Mouse (Mus musculus): Measurements from ENCODE around the gene Catsperz.

Catsperz gene

GRCm38 (mm10) chr19:6925611-6926329 is 590 bp upstream of the Catsperz start:
- CTCF ChIA-PET, result no interaction called here

DNA sequence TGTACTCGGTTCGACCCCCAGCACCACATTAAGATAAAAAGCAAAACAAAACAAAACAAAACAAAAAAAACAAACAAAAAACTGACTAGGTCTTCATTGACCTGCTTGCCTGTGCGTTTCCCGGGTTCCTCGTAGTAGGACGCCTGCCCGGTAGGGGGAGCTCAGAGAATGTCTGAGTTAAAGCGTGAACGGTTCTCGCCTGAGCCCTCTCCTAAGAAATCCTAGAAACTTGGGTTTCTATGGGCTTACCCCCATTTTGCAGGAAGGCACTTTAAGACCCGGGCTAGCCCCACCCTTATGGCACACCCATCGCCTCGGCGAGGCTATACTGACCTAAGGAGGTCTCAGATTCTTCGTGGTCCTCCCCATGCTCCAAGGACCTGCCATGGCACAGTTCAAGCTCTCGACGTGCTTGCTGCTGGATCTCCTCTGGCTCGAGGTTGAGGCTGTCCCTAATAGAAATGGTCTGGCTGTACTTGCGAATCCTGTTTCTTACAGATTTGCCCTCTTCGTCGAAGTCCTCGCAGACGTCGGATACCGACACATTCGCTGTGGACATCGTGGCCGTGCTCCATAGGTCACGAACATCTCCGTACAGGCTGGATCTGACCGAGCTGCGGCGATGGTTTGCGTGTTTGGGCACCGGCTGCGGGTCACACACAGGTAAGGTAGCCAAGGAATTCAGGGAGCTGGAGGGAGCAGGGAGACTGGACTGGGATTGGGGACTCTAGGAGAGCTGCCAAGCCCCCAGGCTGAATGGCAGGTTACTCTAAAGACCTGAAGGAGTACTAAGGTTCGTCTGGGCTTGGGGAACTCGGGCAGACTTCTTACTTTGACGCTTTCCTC is 496 bp downstream of the Catsperz start:
- CTCF ChIA-PET, result interaction anchor here (0.5 to 0.7 kb wide), 3 partner anchors 49 to 92 kb away, joined by 3 to 5 read pairs (median 5); no protein-coding TSS in a partner anchor

GRCm38 (mm10) chr19:6922901-6923735 is 2.1 kb downstream of the Catsperz start:
- CTCF ChIA-PET, result interaction anchor here (0.5 to 1.6 kb wide), 2 partner anchors 11 to 103 kb away, joined by 3 to 7 read pairs; partner anchors contain the start of gene Kcnk4

- CTCF ChIA-PET, result interaction anchor here (1.6 kb wide), 1 partner anchor 12 kb away, joined by 7 read pairs; the partner anchor contains the start of gene Kcnk4
Observed at GRCm38 (mm10) chr19:6921647-6922567, 3.3 kb downstream of the Catsperz start, which contains the start of gene Esrra. Gene Esrra, minus strand, starts transcription at chr19:6921813.

DNA sequence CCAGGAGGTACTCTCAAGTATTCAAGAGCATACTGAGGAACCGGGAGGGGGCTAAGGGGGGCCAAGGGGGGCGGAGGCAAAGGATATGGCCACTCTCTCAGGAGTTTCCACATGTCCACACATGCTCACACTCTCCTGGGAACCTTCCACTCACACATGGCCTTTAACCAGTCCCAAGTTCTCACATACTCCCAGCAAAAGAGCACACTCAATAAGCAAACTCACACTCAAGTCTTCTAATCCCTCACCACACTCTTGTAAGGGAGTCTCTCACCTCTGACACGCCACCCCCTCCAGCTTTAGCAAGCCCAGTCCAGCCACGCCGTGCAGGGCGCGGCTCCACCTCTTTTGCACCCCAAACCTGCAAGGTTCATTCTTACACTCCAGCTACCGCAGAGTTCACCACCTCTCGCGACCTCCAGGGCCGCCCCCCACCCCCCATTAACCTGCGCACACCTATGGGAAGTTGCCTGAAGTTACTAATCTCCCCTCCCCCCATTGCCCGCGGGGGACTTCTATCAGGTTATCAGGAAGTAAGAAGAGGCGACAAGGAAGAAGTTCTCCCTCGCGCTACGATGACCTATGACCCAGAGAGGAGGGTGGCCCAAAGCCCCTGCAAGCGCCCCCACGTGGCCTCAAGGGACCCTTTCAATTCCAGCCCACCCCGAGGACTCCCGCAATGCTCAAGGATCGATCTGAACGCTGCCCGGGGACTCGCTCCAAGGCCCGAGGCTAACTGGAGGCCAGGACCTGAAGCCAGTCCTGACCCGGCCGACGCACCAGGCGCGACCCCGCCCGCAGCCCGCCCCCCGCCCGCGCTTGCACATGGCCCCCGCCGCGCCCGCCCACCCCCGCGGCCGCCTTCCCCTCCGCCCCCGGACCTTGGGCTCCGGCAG is 4.2 kb downstream of the Catsperz start:
- CTCF ChIA-PET, result interaction anchor here (1.6 kb wide), 1 partner anchor 13 kb away, joined by 7 read pairs; the partner anchor contains the start of gene Kcnk4

GRCm38 (mm10) chr19:6919876-6920740 is 5.1 kb downstream of the Catsperz start:
- CTCF ChIA-PET, result no interaction called here

- CTCF ChIA-PET, result interaction anchor here (0.6 kb wide), 1 partner anchor 55 kb away, joined by 3 read pairs; no protein-coding TSS in a partner anchor
Observed at GRCm38 (mm10) chr19:6919431-6919830, 5.7 kb downstream of the Catsperz start.

DNA sequence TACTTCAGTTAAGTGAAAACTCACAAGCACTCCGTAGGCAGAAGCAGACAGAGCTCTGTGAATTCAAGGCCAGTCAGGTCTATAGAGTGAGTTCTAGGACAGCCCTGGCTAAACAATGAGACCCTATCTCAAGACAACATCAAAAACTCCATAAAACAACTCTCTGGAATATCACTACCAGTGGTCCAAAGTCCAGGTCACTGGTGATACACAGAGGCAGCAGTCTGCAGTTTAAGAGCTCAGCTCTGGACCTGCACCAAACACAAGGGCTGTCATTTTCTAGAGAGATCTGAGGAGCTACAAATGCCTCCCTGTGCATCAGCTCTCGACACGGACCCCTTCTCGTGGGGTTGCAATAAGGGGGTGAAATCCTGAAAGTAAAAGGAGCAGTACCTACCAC is 6.9 kb downstream of the Catsperz start:
- CTCF ChIA-PET, result interaction anchor here (0.7 kb wide), 1 partner anchor 1787 kb away, joined by 6 read pairs; no protein-coding TSS in a partner anchor

DNA sequence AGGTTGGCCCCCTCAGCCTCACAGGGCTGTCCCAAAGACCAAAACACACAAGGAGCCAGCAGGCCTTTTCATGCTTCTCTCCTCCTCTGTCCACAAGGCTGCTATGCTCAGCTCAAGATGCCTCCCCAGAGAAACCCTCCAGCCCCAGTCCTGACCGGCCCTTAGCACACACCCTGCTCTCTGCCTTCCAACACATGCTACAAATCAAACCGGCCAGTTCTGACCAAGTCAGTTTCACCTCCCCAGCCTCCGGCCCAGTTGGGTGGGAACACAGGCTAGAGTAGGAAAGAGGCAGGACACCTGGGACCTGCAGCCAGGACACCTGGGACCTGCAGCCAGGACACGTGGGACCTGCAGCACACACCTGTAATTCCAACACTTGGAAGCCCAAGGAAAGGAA is 8.7 kb downstream of the Catsperz start:
- CTCF ChIA-PET, result no interaction called here

GRCm38 (mm10) chr19:6915276-6915675 is 9.9 kb downstream of the Catsperz start:
- CTCF ChIA-PET, result no interaction called here

DNA sequence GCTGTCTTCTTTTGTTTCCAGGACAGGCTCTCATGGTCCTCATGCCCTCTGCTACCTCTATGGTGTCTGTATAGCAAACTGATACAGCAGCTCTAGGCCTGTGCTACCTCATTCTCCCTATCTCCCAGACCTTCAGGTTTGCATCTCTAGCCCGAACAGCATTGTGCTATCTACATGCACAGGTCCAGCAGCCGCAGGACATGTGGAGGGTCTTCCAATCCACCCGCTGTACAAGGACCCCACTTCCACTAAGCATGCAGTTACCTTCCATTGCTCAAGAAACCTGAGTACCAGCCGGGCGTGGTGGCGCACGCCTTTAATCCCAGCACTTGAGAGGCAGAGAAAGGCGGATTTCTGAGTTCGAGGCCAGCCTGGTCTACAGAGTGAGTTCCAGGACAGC is 10.6 kb downstream of the Catsperz start:
- CTCF ChIA-PET, result interaction anchor here (0.5 kb wide), 1 partner anchor 41 kb away, joined by 6 read pairs; no protein-coding TSS in a partner anchor

DNA sequence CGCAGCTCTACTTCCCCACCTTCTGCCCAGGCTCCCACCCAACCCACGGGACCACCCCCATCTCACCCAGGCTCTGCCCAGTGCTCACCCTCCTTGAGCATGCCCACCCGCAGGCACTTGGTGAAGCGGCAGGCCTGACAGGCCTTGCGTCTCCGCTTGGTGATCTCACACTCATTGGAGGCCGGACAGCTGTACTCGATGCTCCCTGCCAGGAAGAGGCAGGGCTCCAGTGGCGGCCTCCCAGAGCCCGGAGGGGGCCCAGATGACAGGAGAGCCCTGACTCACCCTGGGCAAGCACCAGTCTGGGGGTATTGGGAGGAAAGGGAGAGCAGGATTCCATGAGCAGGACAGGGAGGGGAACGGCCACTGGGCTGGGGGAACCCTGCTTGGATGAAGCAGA is 11.2 kb downstream of the Catsperz start:
- CTCF ChIA-PET, result no interaction called here

GRCm38 (mm10) chr19:6913036-6913435 is 12.1 kb downstream of the Catsperz start:
- CTCF ChIA-PET, result no interaction called here

DNA sequence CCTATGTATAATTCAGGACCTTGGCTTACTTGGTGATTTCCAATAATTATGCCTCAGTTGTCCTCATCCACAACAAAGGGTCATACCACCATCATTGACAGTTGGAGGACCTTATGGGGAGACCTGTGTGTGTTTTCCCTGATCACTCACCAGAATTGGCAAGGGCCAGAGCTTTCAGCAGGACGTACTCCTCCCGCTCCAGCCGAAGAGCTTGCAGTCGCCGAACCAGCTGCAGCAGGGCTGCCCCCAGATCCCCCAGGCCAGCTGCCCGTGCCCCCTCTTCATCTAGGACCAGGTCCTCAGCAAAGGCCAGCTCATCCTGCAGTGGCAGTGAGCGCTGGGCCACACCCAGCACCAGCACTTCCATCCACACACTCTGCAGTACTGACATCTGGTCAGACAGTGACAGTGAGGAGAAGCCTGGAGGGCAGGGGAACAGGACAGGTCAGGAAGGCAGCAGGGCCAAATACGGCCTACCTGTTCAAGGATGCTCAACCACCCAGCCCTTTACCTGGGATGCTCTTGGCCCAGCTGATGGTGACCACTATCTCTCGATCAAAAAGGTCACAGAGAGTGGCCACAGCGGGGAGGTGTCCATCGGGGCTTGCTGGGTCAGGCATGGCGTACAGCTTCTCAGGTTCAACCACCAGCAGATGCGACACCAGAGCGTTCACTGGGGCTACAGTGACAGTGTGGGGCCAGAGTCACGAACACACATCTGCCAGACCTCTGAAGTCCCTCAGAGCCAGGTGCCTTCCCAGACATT is 12.8 kb downstream of the Catsperz start:
- CTCF ChIA-PET, result no interaction called here

- CTCF ChIA-PET, result no interaction called here
Observed at GRCm38 (mm10) chr19:6911101-6912074, 13.8 kb downstream of the Catsperz start.

DNA sequence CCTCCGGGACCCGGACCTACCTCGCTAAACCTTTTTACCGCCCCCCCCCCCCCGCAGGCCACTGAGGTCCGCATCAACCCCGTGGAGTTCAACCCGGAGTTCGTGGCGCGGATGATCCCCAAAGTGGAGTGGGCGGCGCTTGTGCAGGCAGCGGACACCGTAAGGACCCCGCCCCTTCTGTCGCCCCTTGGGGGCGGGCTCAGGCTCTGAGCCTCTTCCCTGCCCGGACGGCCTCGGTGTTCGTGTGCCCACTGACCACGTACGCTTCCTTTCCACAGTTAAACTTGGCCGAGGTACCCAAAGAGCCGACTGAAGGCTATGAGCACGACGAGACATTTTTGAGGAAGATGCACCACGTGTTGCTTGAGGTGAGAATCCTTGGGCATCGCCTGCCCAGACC is 14.9 kb downstream of the Catsperz start:
- CTCF ChIA-PET, result interaction anchor here (0.5 to 0.6 kb wide), 2 partner anchors 26 to 256 kb away, joined by 3 to 4 read pairs; no protein-coding TSS in a partner anchor
